Mouse (Mus musculus) heart, embryonic 11.5 days (tissue): ENCODE results near the gene Mmp17. TPM values are rescaled to one million over a fixed set of nuclear protein-coding genes. Genes with fewer than 3 reads are reported as not detected.
A peak's percentile ranks its signal among the peaks of the same experiment; 100 is the strongest.
"Not testable (repeated sequence)": the region's sequence is repeated elsewhere in the genome, so short reads cannot be mapped to it uniquely, and the experiment has no call there.

Experiments
- ATAC-seq: fragments of 200-750 bp; cut with Nextera tagmentation; replicated peaks from 2 replicates; pipeline ENCODE4 v1.8.0; 2017; ENCODE audit warnings: moderate library complexity; ENCODE audit not compliant: insufficient number of reproducible peaks, low FRiP score, low TSS enrichment
- H3K27ac ChIP-seq: fragments of 300-500 bp; sonication (generic); 2 replicates; pipeline ENCODE4 v1.5.1; 2014; ENCODE audit warnings: mild to moderate bottlenecking, low read depth, low read length
- H3K27me3 ChIP-seq: fragments of 300-500 bp; sonication (generic); 2 replicates; pipeline ENCODE4 v1.6.1; 2014; ENCODE audit warnings: mild to moderate bottlenecking, low read length, mixed read lengths; ENCODE audit not compliant: control insufficient read depth, insufficient read depth
- H3K36me3 ChIP-seq: fragments of 300-500 bp; sonication (generic); 2 replicates; pipeline ENCODE4 v1.6.1; 2014; ENCODE audit warnings: mild to moderate bottlenecking, low read length, moderate library complexity, mixed read lengths; ENCODE audit not compliant: control insufficient read depth, insufficient read depth
- H3K4me1 ChIP-seq: fragments of 300-500 bp; sonication (generic); 2 replicates; pipeline ENCODE4 v1.6.1; 2014; ENCODE audit warnings: low read length; ENCODE audit not compliant: control insufficient read depth, insufficient read depth
- H3K4me2 ChIP-seq: fragments of 300-500 bp; sonication (generic); 2 replicates; pipeline ENCODE4 v1.6.1; 2014; ENCODE audit warnings: mild to moderate bottlenecking, moderate library complexity
- H3K4me3 ChIP-seq: fragments of 300-500 bp; sonication (generic); 2 replicates; pipeline ENCODE4 v1.5.1; 2014; ENCODE audit warnings: low read depth, low read length
- H3K9ac ChIP-seq: fragments of 300-500 bp; sonication (generic); 2 replicates; pipeline ENCODE4 v1.6.1; 2014; ENCODE audit warnings: mild to moderate bottlenecking, low read depth, low read length, moderate library complexity
- H3K9me3 ChIP-seq: fragments of 300-500 bp; sonication (generic); replicated peaks from 2 replicates; pipeline ENCODE4 v1.6.1; 2016; ENCODE audit warnings: low read length; ENCODE audit not compliant: control insufficient read depth
- WGBS: fragments of 180-500 bp; shearing (Covaris S2); extraction: QIAGEN DNeasy Blood & Tissue Kit; methylation state at CpG from one replicate; pipeline ENCODE4 v1.1.7; 2014; ENCODE audit not compliant: insufficient replicate concordance; 5-methylcytosine and 5-hydroxymethylcytosine counted together
- polyA plus RNA-seq: library from polyadenylated mRNA; unstranded; fragments of >200 nt; fragmentation: Nextera tagmentation; extraction: Ambion mirVana; gene quantifications from 2 replicates; pipeline ENCODE4 v1.2.1, GENCODE M21; 2014

Gene Mmp17
- polyA plus RNA-seq, 1 experiment from 2014 or later = 0.37 TPM

DNA sequence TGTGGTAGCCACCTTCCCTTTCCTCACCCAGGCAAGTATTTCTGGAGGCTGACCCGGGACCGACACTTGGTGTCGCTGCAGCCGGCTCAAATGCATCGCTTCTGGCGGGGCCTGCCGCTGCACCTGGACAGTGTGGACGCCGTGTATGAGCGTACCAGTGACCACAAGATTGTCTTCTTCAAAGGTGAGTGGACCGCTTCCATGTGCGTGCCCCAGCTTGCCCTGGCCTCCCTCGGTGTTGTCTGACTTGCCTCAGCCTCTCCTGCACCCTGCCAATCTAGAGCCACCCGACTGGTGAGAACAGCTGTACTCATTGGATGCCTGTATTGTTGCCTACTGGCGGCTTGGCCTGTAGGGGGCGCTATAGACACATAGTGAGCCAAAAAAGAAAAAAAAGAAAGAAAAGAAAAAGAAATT lies 18.1 kb downstream of the Mmp17 start:
- H3K4me2 ChIP-seq = peak overlapping the region; percentile 24; the same call in 1 of the 2 replicates

DNA sequence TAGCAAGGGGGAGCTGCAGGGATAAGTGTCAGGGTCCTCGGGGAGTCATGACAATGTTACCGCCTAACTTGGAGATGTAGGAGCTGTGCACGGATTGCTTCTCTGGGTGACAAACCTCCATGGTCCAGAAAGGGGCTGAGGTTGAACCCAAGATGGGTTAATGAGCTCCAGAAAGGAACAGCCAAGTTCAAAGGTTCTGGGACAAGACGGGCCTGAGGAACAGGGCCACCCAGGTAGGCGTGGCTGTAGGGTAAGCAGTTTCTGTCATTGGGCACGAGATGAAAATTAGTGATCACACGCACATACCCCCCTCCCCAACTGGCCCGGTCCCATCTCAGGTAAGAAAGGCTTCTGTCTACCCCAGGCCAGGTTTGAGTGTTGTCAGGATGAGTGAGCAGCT lies 23.5 kb downstream of the Mmp17 start:
- no peak overlapping the region for H3K9ac ChIP-seq
- no peaks in the 10 kb centered on the region for H3K27me3 ChIP-seq
- H3K36me3 ChIP-seq = no peaks in the 10 kb centered on the region
- no peak for ATAC-seq
- H3K4me3 ChIP-seq = no peak overlapping the region
- H3K4me2 ChIP-seq = no peak overlapping the region
- H3K27ac ChIP-seq = no peak overlapping the region
- no peaks in the 10 kb centered on the region for H3K4me1 ChIP-seq
- 73% methylated on average over 8 of the region's 8 CpGs for WGBS
- no peaks in the 10 kb centered on the region for H3K9me3 ChIP-seq

More for the DNA sequence above, 18.1 kb downstream of the Mmp17 start:
- Histone ChIP-seq H3K27ac (no peak overlapping the region), H3K27me3 (no peaks in the 10 kb centered on the region), H3K4me3 (no peak overlapping the region; the same call in 1 of the 2 replicates), H3K36me3 (no peaks in the 10 kb centered on the region), H3K9me3 (no peaks in the 10 kb centered on the region), H3K4me1 (no peaks in the 10 kb centered on the region), H3K9ac (no peak overlapping the region)
- no peak for ATAC-seq
- 31% methylated on average over 16 of the region's 16 CpGs for WGBS

DNA sequence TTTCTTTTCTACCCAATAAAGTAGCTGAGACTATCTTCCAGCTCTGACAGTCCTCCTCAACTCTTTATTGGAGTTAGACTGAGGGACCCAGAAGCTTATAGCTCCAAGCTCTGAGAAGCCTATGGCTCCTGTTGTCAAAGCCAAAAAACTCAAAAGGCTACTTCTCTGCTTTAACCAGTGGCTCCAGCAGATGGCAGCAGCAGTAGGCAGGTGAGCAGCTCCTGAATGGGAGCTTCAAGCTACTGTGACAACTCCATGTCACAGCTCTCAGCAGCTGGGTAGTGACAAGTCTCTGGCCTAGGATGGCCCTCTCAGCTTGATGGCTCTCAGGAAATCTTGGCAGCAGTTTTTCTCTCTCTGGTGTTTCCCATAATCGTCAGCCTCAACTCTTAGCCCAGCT lies 27.1 kb downstream of the Mmp17 start:
- Histone ChIP-seq H3K27ac (no peak overlapping the region), H3K9ac (no peak overlapping the region), H3K27me3 (no peaks in the 10 kb centered on the region), H3K36me3 (no peaks in the 10 kb centered on the region), H3K4me3 (no peak overlapping the region), H3K4me1 (no peaks in the 10 kb centered on the region), H3K4me2 (no peak overlapping the region), H3K9me3 (no peaks in the 10 kb centered on the region)
- 20% methylated on average over 1 of the region's 1 CpGs for WGBS
- ATAC-seq = no peak

DNA sequence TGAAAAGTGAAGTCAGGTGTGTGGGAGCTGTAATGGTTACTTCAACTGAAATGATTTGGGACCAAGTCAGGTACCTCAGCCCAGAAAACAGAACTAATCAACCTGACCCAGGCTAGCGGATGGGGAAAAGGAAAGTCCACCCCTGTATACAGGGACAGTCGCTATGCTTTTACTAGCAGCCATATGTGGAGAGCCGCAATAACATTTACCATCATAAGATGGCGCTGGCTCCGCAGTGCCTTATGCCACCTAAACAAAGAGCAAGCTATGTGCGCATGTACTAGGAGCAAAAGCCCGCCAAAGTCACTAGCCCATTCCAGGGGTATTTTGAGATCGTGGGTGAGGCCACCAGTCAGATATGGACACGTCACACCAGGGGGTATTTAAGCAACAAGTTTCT lies 36.6 kb downstream of the Mmp17 start:
- H3K9me3 ChIP-seq, H3K27me3 ChIP-seq, H3K4me1 ChIP-seq, H3K36me3 ChIP-seq, H3K4me2 ChIP-seq, H3K9ac ChIP-seq, ATAC-seq, H3K4me3 ChIP-seq, H3K27ac ChIP-seq: not testable (repeated sequence)
- WGBS = 57% methylated on average over 9 of the region's 9 CpGs

DNA sequence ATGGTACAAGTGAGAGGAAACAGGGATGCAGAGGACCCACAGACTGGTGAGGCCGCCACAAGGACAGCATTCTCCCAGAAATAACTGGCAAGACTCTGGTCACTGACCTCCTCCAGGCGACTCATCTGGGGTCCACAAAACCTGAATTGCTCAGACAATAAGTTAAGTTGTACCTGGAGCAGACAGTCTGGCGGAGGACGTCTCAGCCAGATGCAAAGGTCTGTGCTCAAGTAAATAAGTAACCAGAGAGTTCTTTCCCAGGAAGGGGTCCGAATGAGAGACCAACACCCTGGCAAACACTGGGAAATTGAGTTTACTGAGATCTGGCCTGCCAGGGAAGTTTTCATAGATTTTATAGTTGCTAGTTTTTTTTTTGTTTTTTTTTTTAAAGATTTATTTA lies 37.4 kb downstream of the Mmp17 start:
- WGBS = 77% methylated on average over 5 of the region's 5 CpGs
- no peaks in the 10 kb centered on the region for H3K36me3 ChIP-seq

DNA sequence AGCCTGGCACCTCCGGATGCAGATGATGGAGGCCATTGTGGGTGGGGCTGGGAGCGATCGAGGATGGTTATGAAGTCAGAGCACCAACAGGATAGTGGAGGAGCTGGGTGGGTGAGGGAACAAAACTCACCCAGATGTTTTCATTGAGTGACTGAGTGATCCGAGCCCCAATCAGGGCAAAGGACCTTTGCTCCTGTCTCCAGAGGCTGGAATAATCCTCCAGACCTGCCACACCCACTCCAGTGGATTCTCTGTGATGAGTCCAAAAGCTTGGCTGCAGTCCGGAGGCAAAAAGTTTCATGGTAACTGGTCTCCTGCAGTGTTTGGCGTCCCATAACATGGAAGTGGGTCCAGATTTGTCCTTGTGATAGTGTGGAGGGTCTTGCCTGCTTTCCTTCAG lies 42.1 kb downstream of the Mmp17 start:
- ATAC-seq = no peak
- H3K27ac ChIP-seq = no peak overlapping the region
- no peak overlapping the region for H3K4me2 ChIP-seq
- 70% methylated on average over 6 of the region's 6 CpGs for WGBS
- no peak overlapping the region for H3K9ac ChIP-seq
- no peaks in the 10 kb centered on the region for H3K27me3 ChIP-seq
- H3K4me3 ChIP-seq = no peak overlapping the region
- no peaks in the 10 kb centered on the region for H3K9me3 ChIP-seq
- no peaks in the 10 kb centered on the region for H3K4me1 ChIP-seq
- H3K36me3 ChIP-seq = no peaks in the 10 kb centered on the region

More for the DNA sequence above, 37.4 kb downstream of the Mmp17 start:
- no peaks in the 10 kb centered on the region for H3K27me3 ChIP-seq
- H3K9ac ChIP-seq = no peak overlapping the region
- H3K4me3 ChIP-seq = no peak overlapping the region
- no peak for ATAC-seq
- no peak overlapping the region for H3K4me2 ChIP-seq
- no peaks in the 10 kb centered on the region for H3K9me3 ChIP-seq
- H3K4me1 ChIP-seq = no peaks in the 10 kb centered on the region
- H3K27ac ChIP-seq = no peak overlapping the region

DNA sequence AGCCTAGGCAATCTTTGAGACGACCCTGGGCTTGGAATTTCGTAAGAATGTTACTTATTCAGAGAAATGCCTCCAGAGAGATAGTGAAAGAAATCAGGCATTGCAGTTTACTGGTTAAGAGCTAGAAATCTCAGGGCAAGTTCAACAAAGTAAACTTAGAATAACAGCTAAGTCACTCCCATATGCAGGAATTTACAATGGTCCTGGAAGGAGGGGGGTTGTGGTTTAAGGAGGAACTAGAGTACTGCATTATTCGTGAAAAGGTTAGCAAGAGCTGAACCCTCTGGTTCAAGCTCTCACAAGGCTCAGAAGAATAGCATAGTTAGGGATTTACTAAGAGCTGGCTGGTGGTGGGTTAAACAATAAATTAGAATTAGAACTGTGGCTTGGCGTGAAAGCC lies 42.6 kb downstream of the Mmp17 start:
- H3K36me3 ChIP-seq, H3K9me3 ChIP-seq, H3K9ac ChIP-seq, ATAC-seq, H3K4me2 ChIP-seq, H3K4me3 ChIP-seq, H3K27ac ChIP-seq, H3K4me1 ChIP-seq, H3K27me3 ChIP-seq: not testable (repeated sequence)
- WGBS = 71% methylated on average over 4 of the region's 4 CpGs

DNA sequence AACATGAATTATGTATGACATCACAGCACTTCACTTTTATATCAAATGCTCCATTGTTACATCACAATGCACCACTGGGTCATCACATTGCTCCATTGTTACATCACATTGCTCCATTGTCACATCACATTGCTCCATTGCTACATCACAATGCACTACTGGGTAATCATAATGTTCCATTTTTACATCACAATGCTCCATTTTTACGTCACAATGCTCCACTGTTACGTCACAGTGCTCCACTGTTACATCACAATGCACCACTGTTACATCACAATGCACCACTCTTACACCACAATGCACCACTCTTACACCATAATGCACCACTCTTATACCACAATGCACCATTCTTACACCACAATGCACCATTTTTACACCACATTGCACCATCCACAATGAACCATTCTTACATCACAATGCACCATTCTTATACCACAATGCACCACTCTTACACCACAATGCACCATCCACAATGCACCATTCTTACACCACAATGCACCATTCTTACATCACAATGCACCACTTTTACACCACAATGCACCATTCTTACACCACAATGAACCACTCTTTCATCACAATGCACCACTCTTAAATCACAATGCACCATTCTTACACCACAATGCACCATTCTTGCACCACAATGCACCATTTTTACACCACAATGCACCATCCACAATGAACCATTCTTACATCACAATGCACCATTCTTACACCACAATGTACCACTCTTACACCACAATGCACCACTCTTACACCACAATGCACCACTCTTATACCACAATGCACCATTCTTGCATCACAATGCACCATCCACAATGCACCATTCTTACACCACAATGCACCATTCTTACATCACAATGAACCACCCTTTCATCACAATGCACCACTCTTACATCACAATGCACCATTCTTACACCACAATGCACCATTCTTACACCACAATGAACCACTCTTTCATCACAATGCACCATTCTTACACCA lies 48.6 kb downstream of the Mmp17 start:
- 86% methylated on average over 2 of the region's 2 CpGs for WGBS
- ATAC-seq = not testable (repeated sequence)

DNA sequence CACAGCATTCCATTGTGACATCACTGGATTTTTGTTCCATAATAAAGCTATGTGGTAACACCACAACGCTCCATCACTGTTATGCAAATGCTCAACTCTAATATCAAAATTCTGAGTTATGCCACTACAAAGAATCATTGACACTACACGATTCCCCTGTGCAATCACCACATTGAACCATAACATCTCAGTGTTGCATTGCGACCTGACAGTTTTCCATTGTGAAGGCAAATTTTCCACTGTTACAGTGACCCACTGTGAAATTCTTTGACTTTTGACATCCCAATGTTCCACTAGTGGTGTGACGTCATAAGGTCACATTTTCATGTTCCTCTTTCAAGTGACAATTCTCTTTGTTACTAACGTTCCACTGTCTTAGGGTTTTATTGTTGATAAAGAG lies 66.9 kb downstream of the Mmp17 start:
- WGBS = 86% methylated on average over 5 of the region's 5 CpGs

More for the DNA sequence above, 48.6 kb downstream of the Mmp17 start:
- not testable (repeated sequence) for H3K4me1 ChIP-seq, H3K27me3 ChIP-seq, H3K4me2 ChIP-seq, H3K27ac ChIP-seq, H3K36me3 ChIP-seq, H3K4me3 ChIP-seq, H3K9ac ChIP-seq, H3K9me3 ChIP-seq

More for the DNA sequence above, 66.9 kb downstream of the Mmp17 start:
- H3K36me3 ChIP-seq = no peaks in the 10 kb centered on the region
- H3K9ac ChIP-seq = no peak overlapping the region
- no peaks in the 10 kb centered on the region for H3K4me1 ChIP-seq
- H3K9me3 ChIP-seq = no peaks in the 10 kb centered on the region
- no peaks in the 10 kb centered on the region for H3K27me3 ChIP-seq
- H3K4me2 ChIP-seq = no peak overlapping the region
- no peak overlapping the region for H3K27ac ChIP-seq
- no peak overlapping the region for H3K4me3 ChIP-seq
- ATAC-seq = no peak
